Comparison of ENCODE assay signal across 8 mouse cellular contexts in genomic region chr14:34614551-34614950, GRCm38 (mm10). TPM values are rescaled to one million over a fixed set of nuclear protein-coding genes. Genes with fewer than 3 reads are reported as not detected.
DNase-seq lines count a peak whose midpoint lies in the region; ATAC-seq lines count a peak whose summit lies in the region.

No protein-coding gene starts in this region.

- H3K36me3 ChIP-seq in heart, embryonic 10.5 days: no peaks in the 10 kb centered on the region
- H3K36me3 ChIP-seq in liver, embryonic 13.5 days: no peaks in the 10 kb centered on the region

- H3K9ac ChIP-seq in liver, embryonic 13.5 days: peak overlapping the region; percentile 52

- peaks cover 21% of the 10 kb centered on the region for H3K27me3 ChIP-seq in heart, embryonic 10.5 days (ENCODE audit: insufficient read depth, poor library complexity, severe bottlenecking)
- H3K27me3 ChIP-seq in liver, embryonic 13.5 days: no peaks in the 10 kb centered on the region

- peak overlapping the region; percentile 62 for H3K27ac ChIP-seq in heart, embryonic 10.5 days
- H3K27ac ChIP-seq in liver, embryonic 13.5 days: no peak overlapping the region

- WGBS in heart, embryonic 10.5 days: 9% methylated on average over 15 of the region's 15 CpGs
- 25% methylated on average over 15 of the region's 15 CpGs for WGBS in liver, embryonic 13.5 days (ENCODE audit: insufficient replicate concordance)

- intact Hi-C loops in heart, postnatal 36 days (cut with DNase I): no loop called here

- H3K4me1 ChIP-seq in heart, embryonic 10.5 days: peaks cover 16% of the 10 kb centered on the region
- peaks cover 22% of the 10 kb centered on the region for H3K4me1 ChIP-seq in liver, embryonic 13.5 days (replicated peaks)

- DNase-seq in heart, embryonic 10.5 days (ENCODE audit: low spot score): no peak
- DNase-seq in heart, postnatal 36 days: no peak
- DNase-seq in thymus, postnatal 4 days: peak; percentile 48
- DNase-seq in thymus, postnatal 10 days (ENCODE audit: low spot score in 2 of 2): no peak
- DNase-seq in liver, embryonic 13.5 days: no peak
- no peak for DNase-seq in spleen, postnatal 10 days (ENCODE audit: low spot score in 2 of 2)
- no peak for DNase-seq in adrenal gland, adult 2 months
- DNase-seq in kidney, adult 9 months: no peak

- peak overlapping the region; percentile 68 for H3K4me2 ChIP-seq in liver, embryonic 13.5 days

- no peak for ATAC-seq in liver, embryonic 13.5 days (ENCODE audit: low read depth)

- no peaks in the 10 kb centered on the region for H3K9me3 ChIP-seq in heart, embryonic 10.5 days
- H3K9me3 ChIP-seq in liver, embryonic 13.5 days (replicated peaks): no peaks in the 10 kb centered on the region

- H3K4me3 ChIP-seq in heart, embryonic 10.5 days: peak overlapping the region; percentile 54
- H3K4me3 ChIP-seq in liver, embryonic 13.5 days (replicated peaks): peak overlapping the region; percentile 48

RNA-seq across cellular contexts. Expression of gene Opn4, which starts 14.6 kb away (rescaled TPM):
- 4.1 and 5.9 TPM in 2 replicates for polyA plus RNA-seq in heart, embryonic 10.5 days (2016; fragmentation: Nextera tagmentation; extraction: Ambion mirVana)
- 1 to 10 TPM; 2.2 to 3.1 TPM for total RNA-seq in heart, postnatal 36 days (2021)
- not detected in 2 replicates for polyA plus RNA-seq in liver, embryonic 13.5 days (2015; fragmentation: Nextera tagmentation; extraction: Ambion mirVana)
- total RNA-seq in adrenal gland, adult 2 months (2021): under 1 TPM in 1 of 2 experiments, not detected in 1; 0.26 TPM
- 0.26 TPM in 1 of 2 replicates, not detected in the other for polyA plus RNA-seq in adrenal gland, adult 2 months (2012; rRNA removed)

RNA-seq across cellular contexts. Expression of gene Ldb3, which starts 26.1 kb away (rescaled TPM):
- 136 and 219 TPM in 2 replicates for polyA plus RNA-seq in heart, embryonic 10.5 days (2016; fragmentation: Nextera tagmentation; extraction: Ambion mirVana)
- total RNA-seq in heart, postnatal 36 days (2021): 100 to 1,000 TPM; 988 to 990 TPM
- polyA plus RNA-seq in liver, embryonic 13.5 days (2015; fragmentation: Nextera tagmentation; extraction: Ambion mirVana): 0.54 and 0.59 TPM in 2 replicates
- total RNA-seq in adrenal gland, adult 2 months (2021): under 1 TPM; 0.58 to 0.76 TPM
- 0.79 and 1.4 TPM in 2 replicates for polyA plus RNA-seq in adrenal gland, adult 2 months (2012; rRNA removed)

RNA-seq across cellular contexts. Expression of gene Wapl, which starts 59.2 kb away (rescaled TPM):
- 17.5 and 27.1 TPM in 2 replicates for polyA plus RNA-seq in heart, embryonic 10.5 days (2016; fragmentation: Nextera tagmentation; extraction: Ambion mirVana)
- total RNA-seq in heart, postnatal 36 days (2021): 10 to 100 TPM; 36.5 to 37.6 TPM
- polyA plus RNA-seq in liver, embryonic 13.5 days (2015; fragmentation: Nextera tagmentation; extraction: Ambion mirVana): 24.9 and 30.0 TPM in 2 replicates
- 10 to 100 TPM; 64.7 to 92.8 TPM for total RNA-seq in adrenal gland, adult 2 months (2021)
- 5.3 and 6.3 TPM in 2 replicates for polyA plus RNA-seq in adrenal gland, adult 2 months (2012; rRNA removed)

Comparison
In these comparisons a context has a peak if more than half of its experiments do, and no peak if none do; other contexts are left out.
1. RNA of gene Ldb3, which starts 26.1 kb away (polyA plus RNA-seq): 136 to 219 TPM in heart, embryonic 10.5 days; 0.79 to 1.4 TPM in adrenal gland, adult 2 months and 0.54 to 0.59 TPM in liver, embryonic 13.5 days; every median in the first group is over 10 times any median in the second.